Mouse (Mus musculus): ENCODE data around the gene Ceacam11.
"Not testable (repeated sequence)": the region's sequence is repeated elsewhere in the genome, so short reads cannot be mapped to it uniquely, and the experiment has no call there.

Ceacam11 gene

DNA sequence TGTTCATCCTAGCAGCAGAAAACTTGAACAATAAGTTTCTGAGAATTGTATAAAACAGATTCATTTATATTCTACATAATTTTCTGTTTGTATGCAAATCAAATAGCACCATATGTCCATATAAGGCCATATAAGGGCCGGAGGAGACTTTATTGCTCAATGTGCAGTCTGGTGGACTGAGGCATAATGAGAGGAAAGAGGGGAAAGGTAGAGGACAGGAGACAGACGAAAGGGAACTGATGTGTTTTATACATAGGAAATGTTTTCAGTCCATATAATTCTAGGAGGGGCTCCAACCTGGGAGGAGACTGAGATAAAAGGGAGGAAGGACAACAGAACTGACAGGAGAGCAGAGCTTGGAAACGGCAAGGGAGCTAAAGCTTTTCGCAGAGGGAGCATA is at the start of gene Ceacam11:
Gene Ceacam11 (plus strand): TSS at position 301 of the 400 bp plus-strand sequence.
- no peak for DNase-seq (ENCODE audit: low read depth, low spot score)

DNA sequence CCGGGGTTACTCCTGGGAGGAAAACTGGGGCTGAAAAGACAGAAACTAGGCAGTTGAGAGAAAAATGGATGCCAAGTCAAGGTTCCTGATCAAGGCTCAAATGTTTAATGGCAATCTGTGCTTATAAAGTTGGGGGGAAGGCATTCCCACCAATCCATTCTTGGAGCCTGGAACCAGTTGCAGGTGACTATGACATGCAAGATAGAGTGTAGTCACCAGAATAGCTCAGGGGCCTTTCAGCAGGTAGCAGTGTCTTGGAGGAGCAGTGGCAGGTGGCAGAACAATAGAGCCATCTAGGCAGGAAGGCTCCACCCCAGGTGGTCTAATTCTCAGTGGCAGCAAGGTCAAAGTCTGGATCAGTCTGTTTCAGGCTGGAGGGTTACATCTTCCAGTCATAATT is 29.2 kb downstream of the Ceacam11 start:
- not testable (repeated sequence) for DNase-seq (ENCODE audit: low read depth, low spot score)

DNA sequence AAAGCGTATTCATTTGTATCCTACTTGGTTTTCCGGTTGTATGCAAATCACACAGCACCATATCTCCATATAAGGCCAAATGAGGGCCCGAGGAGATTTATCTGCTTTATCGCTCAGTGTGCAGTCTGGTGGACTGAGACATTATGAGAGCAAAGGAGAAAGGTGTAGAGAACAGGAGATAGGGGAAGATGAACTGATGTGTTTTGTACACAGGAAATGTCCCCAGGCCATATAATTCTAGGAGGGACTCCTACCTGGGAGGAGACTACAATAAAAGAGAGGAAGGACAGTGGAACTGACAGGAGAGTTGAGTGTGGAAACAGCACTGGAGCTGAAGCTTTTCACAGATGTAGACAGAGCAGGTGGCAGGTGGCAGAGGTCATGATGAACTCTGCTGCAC is 37.7 kb downstream of the Ceacam11 start, which contains the start of gene Ceacam13:
Gene Ceacam13 (plus strand): TSS at position 301 of the 400 bp plus-strand sequence.
- no peak for DNase-seq (ENCODE audit: low read depth, low spot score)

Data from A20 (cell line).